Mouse (Mus musculus): ENCODE results near the gene Alkbh2.

Alkbh2 gene

DNA sequence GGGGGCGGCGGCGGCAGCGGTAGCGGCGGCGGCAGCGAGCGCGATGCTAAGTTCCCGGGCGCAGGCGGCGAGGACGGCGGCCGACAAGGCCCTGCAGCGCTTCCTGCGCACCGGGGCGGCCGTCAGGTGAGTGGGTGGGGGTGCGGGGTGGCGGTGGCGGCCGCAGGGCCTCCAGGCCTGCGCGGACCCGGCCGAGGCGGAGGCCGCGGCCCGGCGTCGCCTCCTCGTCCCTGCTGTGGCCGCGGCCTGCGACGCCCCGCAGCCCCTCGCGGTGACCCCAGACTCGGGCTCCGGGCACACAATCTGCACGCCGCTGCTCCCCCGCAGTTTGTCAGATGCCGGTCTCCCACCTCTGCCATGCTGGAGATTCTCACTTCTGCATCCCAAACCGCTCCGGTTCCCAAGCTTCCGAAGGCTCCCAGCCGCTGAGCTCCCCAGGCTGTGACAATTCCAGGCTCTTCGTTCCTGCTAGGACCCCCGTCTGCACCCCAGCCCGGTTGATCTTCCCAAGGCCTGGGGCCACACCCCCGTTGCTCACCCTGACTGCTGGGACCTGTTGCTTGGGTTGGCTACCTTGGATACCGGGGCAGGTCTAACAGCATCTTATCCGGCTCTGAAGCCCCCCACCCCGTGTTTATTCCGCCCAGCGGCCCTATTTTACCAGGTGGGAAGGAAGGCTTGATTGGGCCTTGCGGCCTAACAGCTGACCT is 27.5 kb downstream of the Alkbh2 start:
- peak; percentile 54 for DNase-seq (ENCODE audit: low spot score)

DNA sequence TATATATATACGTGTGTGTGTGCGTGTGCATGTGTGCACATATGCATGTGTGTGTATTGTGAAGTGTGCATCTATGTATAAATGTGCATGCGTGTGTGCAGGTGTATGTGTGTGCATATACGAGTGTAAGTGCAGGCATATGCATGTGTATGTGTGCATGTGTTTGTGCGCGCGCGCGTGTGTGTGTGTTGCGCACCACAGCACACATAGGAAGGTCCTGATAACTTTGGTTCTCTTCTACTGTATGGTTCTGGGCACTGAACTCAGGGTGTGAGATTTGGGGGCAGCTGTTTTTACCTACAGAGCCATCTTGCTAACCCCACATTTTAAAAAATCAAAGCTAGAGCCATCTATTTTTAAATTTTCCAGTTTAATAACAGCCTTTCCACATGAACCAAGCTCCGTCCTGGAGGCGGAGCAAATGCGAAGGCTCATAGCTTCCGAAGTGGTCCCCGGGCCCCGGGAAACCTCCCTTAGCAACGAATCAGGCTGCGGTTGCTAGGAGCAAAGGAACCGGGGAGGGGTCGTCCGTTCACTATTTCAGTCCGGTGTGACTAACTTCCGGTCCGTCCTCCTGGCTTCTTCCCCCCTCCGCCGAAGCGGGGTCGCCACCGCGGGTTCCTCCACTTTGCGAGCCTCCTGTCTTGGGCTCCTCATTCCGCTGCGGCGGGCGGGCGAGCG is 28.2 kb downstream of the Alkbh2 start:
- DNase-seq (ENCODE audit: low spot score): peak; percentile 95

DNA sequence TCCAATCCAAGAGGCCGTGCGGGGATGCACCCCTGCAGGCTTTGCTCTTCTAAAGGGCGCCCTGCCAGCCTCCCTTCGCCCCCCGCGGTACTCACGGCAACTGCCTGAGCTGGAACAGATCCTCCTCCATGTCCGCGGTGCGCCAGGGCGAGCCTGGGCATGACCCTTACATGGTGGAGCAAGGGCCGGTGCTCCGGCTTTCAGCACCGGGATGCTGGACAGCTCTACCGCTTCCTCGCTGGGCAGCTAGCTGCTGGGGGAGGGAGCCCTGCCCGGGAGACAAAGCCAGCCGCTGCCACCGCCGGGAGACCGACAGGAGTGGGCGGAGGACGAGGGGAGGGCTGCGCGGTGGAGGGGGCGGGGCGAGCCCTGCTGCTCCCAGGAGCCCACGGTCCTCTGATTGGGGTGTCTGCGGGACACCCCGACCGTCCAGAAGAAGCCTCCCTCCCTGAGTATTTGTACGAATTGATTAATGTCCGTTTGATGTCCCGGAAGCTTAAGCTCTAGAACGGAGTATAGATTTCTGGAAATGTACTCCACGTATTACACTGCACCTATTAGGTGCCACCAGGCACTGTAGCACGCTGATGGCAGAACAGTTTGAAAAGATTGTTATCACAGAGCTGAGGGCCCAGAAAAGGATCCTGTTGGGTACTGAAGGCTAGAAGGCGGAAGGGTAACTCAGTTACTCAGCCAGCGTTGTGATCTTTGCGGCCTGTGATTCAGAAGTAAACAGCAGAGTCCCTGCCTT is 36.8 kb downstream of the Alkbh2 start, which contains the start of gene Svop:
Svop (minus strand) TSS at position 514 of the 751 bp plus-strand sequence.
- DNase-seq (ENCODE audit: low spot score): peak; percentile 88

DNA sequence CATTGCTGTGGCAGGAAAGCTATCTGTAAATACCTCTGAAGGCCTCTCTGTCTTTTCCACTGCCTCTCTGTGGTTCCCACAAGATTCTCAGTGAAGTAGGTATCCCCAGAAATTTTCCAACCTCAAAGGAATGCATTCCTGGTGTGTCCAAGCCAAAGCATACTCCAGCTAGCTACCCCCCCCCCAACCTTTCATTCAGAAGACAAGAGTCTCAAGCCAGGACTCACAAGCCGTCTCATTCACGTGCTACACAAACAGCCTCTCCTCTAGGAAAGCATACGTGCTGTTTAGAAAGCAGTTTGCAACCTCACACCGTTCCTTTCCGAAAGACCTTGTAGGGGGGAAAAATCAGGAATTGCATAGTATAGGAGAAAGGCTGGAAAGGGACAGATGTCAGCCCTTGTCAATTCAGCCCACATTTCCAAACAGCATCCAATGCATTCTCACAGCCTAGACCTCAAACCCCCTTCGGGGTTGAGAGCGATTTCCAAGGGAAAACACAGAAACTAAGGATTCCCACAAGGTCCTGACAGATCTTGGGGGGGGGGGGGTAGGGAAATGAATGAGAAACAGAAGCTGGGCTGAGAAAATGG is 37.5 kb downstream of the Alkbh2 start:
- no peak for DNase-seq (ENCODE audit: low spot score)

DNA sequence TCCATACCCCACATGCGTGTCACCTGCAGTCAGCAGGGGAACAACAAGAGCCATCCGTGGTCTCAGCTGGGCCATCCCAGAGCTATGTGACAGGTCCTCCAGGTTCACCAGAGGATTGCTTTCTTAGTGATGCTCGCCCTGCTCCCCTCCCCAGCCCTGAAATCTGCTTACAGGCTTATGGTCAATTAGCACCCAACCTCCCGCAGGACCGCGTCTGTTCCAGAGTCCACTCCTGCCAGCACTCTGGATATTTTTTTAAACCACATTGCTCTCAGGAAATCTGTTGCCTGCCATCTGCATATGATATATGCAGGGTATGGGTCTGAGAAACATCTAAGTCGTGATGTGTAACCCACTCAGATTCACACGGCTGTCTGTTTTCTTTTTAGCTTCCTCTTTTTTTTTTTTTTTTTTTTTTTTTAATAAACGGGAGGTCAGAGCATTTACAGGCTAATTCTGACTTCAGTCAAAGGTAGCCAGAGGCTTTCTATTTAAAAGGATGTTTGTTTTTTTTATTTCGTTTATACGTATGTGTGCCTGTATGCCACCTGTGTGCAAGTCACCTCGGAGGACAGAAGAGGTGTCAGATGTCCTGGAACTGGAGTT is 40.0 kb downstream of the Alkbh2 start:
- no peak for DNase-seq (ENCODE audit: low spot score)

DNA sequence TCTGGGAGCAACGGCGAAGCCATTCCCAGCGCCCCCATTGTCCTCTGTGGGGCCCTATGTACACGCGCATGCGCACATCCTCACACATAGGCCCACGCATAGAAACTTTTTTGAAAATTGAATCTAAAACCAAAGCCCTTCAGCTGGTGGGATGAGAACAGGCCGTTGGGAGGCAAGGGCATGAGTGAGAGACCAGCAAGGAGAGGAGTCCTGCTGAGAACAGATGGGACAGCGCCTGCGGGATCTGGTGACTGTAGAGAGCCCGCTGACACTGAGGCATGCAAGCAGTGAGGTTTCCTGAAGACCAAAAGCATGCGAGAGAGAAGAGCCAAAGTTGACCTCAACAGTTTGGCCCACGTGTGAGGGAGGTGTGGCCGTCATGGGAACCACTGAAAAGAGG is 42.5 kb downstream of the Alkbh2 start:
- DNase-seq (ENCODE audit: low spot score): no peak

DNA sequence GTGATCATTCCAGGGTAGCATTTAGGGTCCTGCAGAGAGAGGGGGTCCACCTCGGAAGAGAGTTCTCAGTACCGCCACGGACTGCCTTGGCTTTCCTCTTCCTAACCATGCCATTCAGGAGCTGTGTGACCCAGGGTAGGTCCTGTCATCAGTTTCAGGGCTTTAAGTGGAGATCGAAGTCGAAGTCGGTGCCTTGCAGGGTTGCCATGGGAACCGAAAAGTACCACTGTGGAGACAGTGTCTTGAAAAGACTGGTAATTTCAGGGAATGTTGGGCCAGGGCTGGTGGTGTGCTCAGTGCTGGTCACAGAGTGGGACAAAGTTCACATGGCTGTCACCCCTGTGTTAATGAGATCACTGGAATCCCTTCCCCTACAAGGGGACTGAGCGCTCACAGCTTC is 51.0 kb downstream of the Alkbh2 start:
- DNase-seq (ENCODE audit: low spot score): no peak
